Mouse (Mus musculus): ENCODE data around the gene Rad51b. TPM values are rescaled to one million over a fixed set of nuclear protein-coding genes. Genes with fewer than 3 reads are reported as not detected.

The Rad51b gene
- total and polyA plus RNA-seq, 2 experiments from 2014 or later = 1.4 to 1.8 TPM

DNA sequence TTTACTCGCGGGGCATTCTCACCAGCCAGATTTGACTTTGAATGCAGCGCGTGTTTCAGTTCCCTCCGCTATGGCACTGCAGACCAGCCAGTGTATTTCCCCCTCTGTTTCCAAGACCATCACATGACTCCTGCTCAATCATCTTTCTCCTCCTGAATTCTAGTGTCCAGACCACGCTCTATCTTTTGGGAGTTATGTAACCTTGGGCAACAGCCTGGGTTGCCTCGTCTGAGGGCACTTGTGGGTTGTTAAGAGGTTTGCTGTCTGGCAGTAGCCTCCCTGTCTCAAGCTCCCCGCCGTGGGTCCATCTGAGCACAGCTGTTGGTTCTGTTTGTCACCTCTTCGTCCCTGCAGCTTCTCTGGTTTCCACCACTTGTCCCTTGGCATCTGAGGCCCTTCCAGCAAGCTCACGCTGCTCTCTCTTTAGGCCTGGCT lies 309.1 kb downstream of the Rad51b start:
- H3K4me2 ChIP-seq (ENCODE audit: low read depth, low read length) = no peak overlapping the region
- H3K27me3 ChIP-seq (ENCODE audit: control insufficient read depth, insufficient read depth, low read length) = no peaks in the 10 kb centered on the region
- no peak overlapping the region for H3K4me3 ChIP-seq (ENCODE audit: low read depth, low read length)
- no peaks in the 10 kb centered on the region for H3K9me3 ChIP-seq (replicated peaks; ENCODE audit: control insufficient read depth, low read length)
- H3K9ac ChIP-seq (replicated peaks; ENCODE audit: low read depth, low read length) = no peak overlapping the region
- H3K36me3 ChIP-seq (replicated peaks; ENCODE audit: control insufficient read depth, insufficient read depth, low read length) = no peaks in the 10 kb centered on the region
- no peak for ATAC-seq (ENCODE audit: insufficient read depth, low read depth)
- 73% methylated on average over 11 of the region's 11 CpGs for WGBS
- no peak overlapping the region for H3K27ac ChIP-seq (ENCODE audit: low read depth)
- no peak for DNase-seq (ENCODE audit: low spot score)
- TF ChIP-seq EP300 (IDR thresholded peaks at IDR 0.05; ENCODE audit: low read depth) = no peak
- TF ChIP-seq CTCF (IDR thresholded peaks at IDR 0.05; ENCODE audit: low read depth) = no peak
- H3K4me1 ChIP-seq (ENCODE audit: control insufficient read depth, insufficient read depth) = peaks cover 14% of the 10 kb centered on the region

DNA sequence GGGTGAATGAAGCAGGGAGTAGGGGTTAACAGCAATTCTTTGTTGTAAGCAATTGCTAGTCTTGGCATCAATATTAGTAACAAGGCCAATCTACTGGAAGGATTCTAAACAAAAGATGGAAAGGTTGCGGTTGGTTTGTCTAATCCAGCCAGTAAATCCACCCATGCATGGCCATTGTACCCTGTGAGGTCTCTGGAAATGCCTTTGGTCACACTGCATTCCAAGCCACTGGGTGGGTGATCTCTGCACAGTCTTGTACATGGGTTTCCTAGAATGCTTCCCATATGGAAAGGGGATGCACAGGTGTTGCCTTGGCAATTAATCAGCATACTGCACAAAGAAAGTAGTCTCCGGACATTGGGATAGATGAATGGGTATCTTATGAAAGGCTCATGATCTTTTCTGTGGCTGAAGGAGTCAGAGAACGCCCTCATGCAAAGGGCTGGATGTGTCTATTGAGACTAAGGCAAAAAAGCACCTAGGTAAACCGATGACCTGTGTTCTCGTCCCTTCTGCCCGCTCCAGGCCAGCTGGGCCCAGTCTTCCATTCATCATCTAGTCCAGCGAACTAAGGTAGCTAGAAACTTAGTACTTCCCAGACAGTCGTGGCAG lies 312.4 kb downstream of the Rad51b start:
- no peak for ATAC-seq (ENCODE audit: insufficient read depth, low read depth)
- no peaks in the 10 kb centered on the region for H3K36me3 ChIP-seq (replicated peaks; ENCODE audit: control insufficient read depth, insufficient read depth, low read length)
- DNase-seq (ENCODE audit: low spot score) = no peak
- WGBS = 84% methylated on average over 8 of the region's 8 CpGs
- no peak overlapping the region for H3K27ac ChIP-seq (ENCODE audit: low read depth)
- H3K27me3 ChIP-seq (ENCODE audit: control insufficient read depth, insufficient read depth, low read length) = no peaks in the 10 kb centered on the region
- H3K4me2 ChIP-seq (ENCODE audit: low read depth, low read length) = no peak overlapping the region
- no peak overlapping the region for H3K9ac ChIP-seq (replicated peaks; ENCODE audit: low read depth, low read length)
- peaks cover 32% of the 10 kb centered on the region for H3K4me1 ChIP-seq (ENCODE audit: control insufficient read depth, insufficient read depth)
- no peak for TF ChIP-seq EP300 (IDR thresholded peaks at IDR 0.05; ENCODE audit: low read depth)
- no peak for TF ChIP-seq CTCF (IDR thresholded peaks at IDR 0.05; ENCODE audit: low read depth)
- H3K9me3 ChIP-seq (replicated peaks; ENCODE audit: control insufficient read depth, low read length) = no peaks in the 10 kb centered on the region
- H3K4me3 ChIP-seq (ENCODE audit: low read depth, low read length) = no peak overlapping the region

GRCm38 (mm10) chr12:79610511-79611103 lies 313.5 kb downstream of the Rad51b start:
- no peak for DNase-seq (ENCODE audit: low spot score)
- Histone ChIP-seq H3K9me3 (replicated peaks; ENCODE audit: control insufficient read depth, low read length) (no peaks in the 10 kb centered on the region), H3K4me1 (ENCODE audit: control insufficient read depth, insufficient read depth) (peaks cover 36% of the 10 kb centered on the region), H3K36me3 (replicated peaks; ENCODE audit: control insufficient read depth, insufficient read depth, low read length) (no peaks in the 10 kb centered on the region), H3K27ac (ENCODE audit: low read depth) (0 out of 2 replicates have a peak overlapping the region, but pooled peaks have one; percentile 2), H3K27me3 (ENCODE audit: control insufficient read depth, insufficient read depth, low read length) (no peaks in the 10 kb centered on the region), H3K9ac (replicated peaks; ENCODE audit: low read depth, low read length) (no peak overlapping the region), H3K4me3 (ENCODE audit: low read depth, low read length) (no peak overlapping the region), H3K4me2 (ENCODE audit: low read depth, low read length) (no peak overlapping the region)
- 41% methylated on average over 6 of the region's 6 CpGs for WGBS
- ATAC-seq (ENCODE audit: insufficient read depth, low read depth) = no peak
- TF ChIP-seq EP300 (IDR thresholded peaks at IDR 0.05; ENCODE audit: low read depth) (no peak), CTCF (IDR thresholded peaks at IDR 0.05; ENCODE audit: low read depth) (no peak)

DNA sequence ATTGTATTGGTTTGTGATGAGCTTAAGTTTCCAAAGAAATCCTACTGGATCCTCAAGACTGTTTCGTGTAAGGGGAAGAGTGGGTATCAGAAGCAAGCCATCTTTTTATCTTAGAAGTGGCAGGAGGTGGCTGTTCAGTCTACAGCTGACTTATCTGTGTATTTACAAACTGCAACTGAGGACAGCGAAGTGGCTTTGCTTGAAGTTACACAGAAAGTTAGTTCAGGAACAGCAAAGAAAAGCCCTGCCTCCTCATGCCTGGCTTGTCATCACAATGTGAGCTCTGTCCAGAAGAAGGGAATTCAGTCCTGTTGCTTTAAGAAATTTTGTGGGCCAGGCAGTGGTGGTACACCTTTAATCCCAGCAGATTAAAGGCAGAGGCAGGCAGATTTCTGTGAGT lies 314.6 kb downstream of the Rad51b start:
- no peak for TF ChIP-seq EP300 (IDR thresholded peaks at IDR 0.05; ENCODE audit: low read depth)
- TF ChIP-seq CTCF (IDR thresholded peaks at IDR 0.05; ENCODE audit: low read depth) = no peak
- ATAC-seq (ENCODE audit: insufficient read depth, low read depth) = no peak
- H3K4me3 ChIP-seq (ENCODE audit: low read depth, low read length) = no peak overlapping the region
- DNase-seq (ENCODE audit: low spot score) = no peak
- peaks cover 36% of the 10 kb centered on the region for H3K4me1 ChIP-seq (ENCODE audit: control insufficient read depth, insufficient read depth)
- H3K9ac ChIP-seq (replicated peaks; ENCODE audit: low read depth, low read length) = no peak overlapping the region
- no peak overlapping the region for H3K27ac ChIP-seq (ENCODE audit: low read depth)
- 70% methylated on average over 2 of the region's 2 CpGs for WGBS
- H3K9me3 ChIP-seq (replicated peaks; ENCODE audit: control insufficient read depth, low read length) = no peaks in the 10 kb centered on the region
- no peaks in the 10 kb centered on the region for H3K36me3 ChIP-seq (replicated peaks; ENCODE audit: control insufficient read depth, insufficient read depth, low read length)
- H3K4me2 ChIP-seq (ENCODE audit: low read depth, low read length) = no peak overlapping the region
- H3K27me3 ChIP-seq (ENCODE audit: control insufficient read depth, insufficient read depth, low read length) = no peaks in the 10 kb centered on the region

GRCm38 (mm10) chr12:79612334-79613060 lies 315.4 kb downstream of the Rad51b start:
- TF ChIP-seq EP300 (IDR thresholded peaks at IDR 0.05; ENCODE audit: low read depth) (no peak), CTCF (IDR thresholded peaks at IDR 0.05; ENCODE audit: low read depth) (peak; percentile 98)
- Histone ChIP-seq H3K9ac (replicated peaks; ENCODE audit: low read depth, low read length) (no peak overlapping the region), H3K9me3 (replicated peaks; ENCODE audit: control insufficient read depth, low read length) (no peaks in the 10 kb centered on the region), H3K4me1 (ENCODE audit: control insufficient read depth, insufficient read depth) (peaks cover 36% of the 10 kb centered on the region), H3K36me3 (replicated peaks; ENCODE audit: control insufficient read depth, insufficient read depth, low read length) (no peaks in the 10 kb centered on the region), H3K4me2 (ENCODE audit: low read depth, low read length) (no peak overlapping the region), H3K4me3 (ENCODE audit: low read depth, low read length) (no peak overlapping the region), H3K27me3 (ENCODE audit: control insufficient read depth, insufficient read depth, low read length) (no peaks in the 10 kb centered on the region), H3K27ac (ENCODE audit: low read depth) (peak overlapping the region; percentile 64)
- ATAC-seq (ENCODE audit: insufficient read depth, low read depth) (peak; percentile 87), DNase-seq (ENCODE audit: low spot score) (peak; percentile 89)
- WGBS = 48% methylated on average over 14 of the region's 14 CpGs
